Mouse (Mus musculus) embryonic facial prominence, embryonic 14.5 days (tissue): Measurements from ENCODE around the gene Rpl13a. TPM values are rescaled to one million over a fixed set of nuclear protein-coding genes. Genes with fewer than 3 reads are reported as not detected.

Experiments
- ATAC-seq: fragments of 200-750 bp; cut with Nextera tagmentation; 2 replicates; pipeline ENCODE4 v1.8.0; 2017; ENCODE audit warnings: low read depth, moderate number of reproducible peaks, moderate TSS enrichment
- DNase-seq: peaks from one replicate; pipeline ENCODE4 v3.0.0-alpha.2; 2015; ENCODE audit warnings: low spot score
- H3K27ac ChIP-seq: fragments of 300-500 bp; sonication (generic); replicated peaks from 2 replicates; pipeline ENCODE4 v1.5.1; 2014; ENCODE audit warnings: low read depth, mild to moderate bottlenecking, low read length, moderate library complexity
- H3K27me3 ChIP-seq: fragments of 300-500 bp; sonication (generic); replicated peaks from 2 replicates; pipeline ENCODE4 v1.6.1; 2014; ENCODE audit warnings: low read length; ENCODE audit not compliant: control insufficient read depth, insufficient read depth
- H3K36me3 ChIP-seq: fragments of 300-500 bp; sonication (generic); 2 replicates; pipeline ENCODE4 v1.6.1; 2014; ENCODE audit warnings: low read length, mixed read lengths; ENCODE audit not compliant: control insufficient read depth, insufficient read depth
- H3K4me1 ChIP-seq: fragments of 300-500 bp; sonication (generic); 2 replicates; pipeline ENCODE4 v1.6.1; 2014; ENCODE audit warnings: antibody characterized with exemption, low read length; ENCODE audit not compliant: control insufficient read depth, insufficient read depth
- H3K4me2 ChIP-seq: fragments of 300-500 bp; sonication (generic); 2 replicates; pipeline ENCODE4 v1.6.1; 2014; ENCODE audit warnings: low read depth, mild to moderate bottlenecking, low read length, moderate library complexity, mixed read lengths
- H3K4me3 ChIP-seq: fragments of 300-500 bp; sonication (generic); 2 replicates; pipeline ENCODE4 v1.5.1; 2014; ENCODE audit warnings: low read depth, mild to moderate bottlenecking, low read length
- H3K9ac ChIP-seq: fragments of 300-500 bp; sonication (generic); 2 replicates; pipeline ENCODE4 v1.6.1; 2014; ENCODE audit warnings: low read depth, mild to moderate bottlenecking, low read length, moderate library complexity, mixed read lengths
- H3K9me3 ChIP-seq: fragments of 300-500 bp; sonication (generic); 2 replicates; pipeline ENCODE4 v1.6.1; 2016; ENCODE audit warnings: low read length; ENCODE audit not compliant: control insufficient read depth
- WGBS: fragments of 180-500 bp; shearing (Covaris S2); extraction: QIAGEN DNeasy Blood & Tissue Kit; methylation state at CpG from one replicate; pipeline ENCODE4 v1.1.7; 2014; 5-methylcytosine and 5-hydroxymethylcytosine counted together
- polyA plus RNA-seq: library from polyadenylated mRNA; unstranded; fragments of >200 nt; fragmentation: Nextera tagmentation; extraction: Ambion mirVana; gene quantifications from 2 replicates; pipeline ENCODE4 v1.2.1, GENCODE M21; 2014

Gene Rpl13a
- polyA plus RNA-seq, 1 experiment from 2014 or later: 1,619 TPM

GRCm38 (mm10) chr7:45168656-45169055 is 40.1 kb upstream of the Rpl13a start:
- Histone ChIP-seq H3K36me3 (no peaks in the 10 kb centered on the region), H3K9me3 (peaks cover 17% of the 10 kb centered on the region), H3K9ac (no peak overlapping the region), H3K4me3 (peak overlapping the region; percentile 1; the same call in 1 of the 2 replicates), H3K27me3 (peaks cover 65% of the 10 kb centered on the region), H3K4me2 (no peak overlapping the region), H3K27ac (no peak overlapping the region), H3K4me1 (no peaks in the 10 kb centered on the region)
- WGBS: 5% methylated on average over 22 of the region's 24 CpGs
- ATAC-seq (no peak), DNase-seq (no peak)

- Histone ChIP-seq H3K9me3 (peaks cover 17% of the 10 kb centered on the region), H3K4me3 (no peak overlapping the region), H3K27me3 (peaks cover 72% of the 10 kb centered on the region), H3K4me2 (no peak overlapping the region), H3K36me3 (no peaks in the 10 kb centered on the region), H3K27ac (no peak overlapping the region), H3K9ac (no peak overlapping the region), H3K4me1 (no peaks in the 10 kb centered on the region)
- ATAC-seq (no peak), DNase-seq (no peak)
- WGBS: 2% methylated on average over 19 of the region's 19 CpGs
Observed at GRCm38 (mm10) chr7:45167761-45168445, 39.3 kb upstream of the Rpl13a start.

- Histone ChIP-seq H3K27ac (no peak overlapping the region), H3K4me3 (no peak overlapping the region), H3K4me1 (0 out of 2 replicates have a peak, but pooled peaks cover 4% of the 10 kb centered on the region), H3K9ac (no peak overlapping the region), H3K4me2 (no peak overlapping the region), H3K27me3 (peaks cover 78% of the 10 kb centered on the region), H3K9me3 (peaks cover 17% of the 10 kb centered on the region), H3K36me3 (no peaks in the 10 kb centered on the region)
- ATAC-seq (no peak), DNase-seq (no peak)
- 28% methylated on average over 10 of the region's 10 CpGs for WGBS
Observed at GRCm38 (mm10) chr7:45166950-45167401, 38.4 kb upstream of the Rpl13a start.

GRCm38 (mm10) chr7:45165701-45166100 is 37.1 kb upstream of the Rpl13a start:
- ATAC-seq (no peak), DNase-seq (no peak)
- Histone ChIP-seq H3K9ac (no peak overlapping the region), H3K36me3 (peaks cover 6% of the 10 kb centered on the region; the same call in 1 of the 2 replicates), H3K4me2 (no peak overlapping the region), H3K4me1 (0 out of 2 replicates have a peak, but pooled peaks cover 4% of the 10 kb centered on the region), H3K4me3 (no peak overlapping the region), H3K27ac (no peak overlapping the region), H3K9me3 (peaks cover 17% of the 10 kb centered on the region), H3K27me3 (peaks cover 78% of the 10 kb centered on the region)
- 36% methylated on average over 11 of the region's 11 CpGs for WGBS

GRCm38 (mm10) chr7:45164833-45165232 is 36.3 kb upstream of the Rpl13a start:
- H3K4me2 ChIP-seq: no peak overlapping the region
- 0 out of 2 replicates have a peak, but pooled peaks cover 4% of the 10 kb centered on the region for H3K4me1 ChIP-seq
- DNase-seq (no peak), ATAC-seq (no peak)
- H3K9me3 ChIP-seq: peaks cover 11% of the 10 kb centered on the region
- H3K27me3 ChIP-seq: peaks cover 76% of the 10 kb centered on the region
- H3K4me3 ChIP-seq: no peak overlapping the region
- peaks cover 14% of the 10 kb centered on the region; the same call in 1 of the 2 replicates for H3K36me3 ChIP-seq
- 53% methylated on average over 5 of the region's 5 CpGs for whole genome bisulfite sequencing
- no peak overlapping the region for H3K27ac ChIP-seq
- no peak overlapping the region for H3K9ac ChIP-seq

- Histone ChIP-seq H3K4me1 (0 out of 2 replicates have a peak, but pooled peaks cover 4% of the 10 kb centered on the region), H3K4me3 (peak within 1 kb of the TSS; percentile 38), H3K9me3 (peaks cover 1% of the 10 kb centered on the region; the same call in 1 of the 2 replicates), H3K27ac (no peak within 1 kb of the TSS), H3K9ac (peak within 1 kb of the TSS; percentile 35; the same call in 1 of the 2 replicates), H3K27me3 (peaks cover 66% of the 10 kb centered on the region), H3K4me2 (peak within 1 kb of the TSS; percentile 78), H3K36me3 (peaks cover 22% of the 10 kb centered on the region; the same call in 1 of the 2 replicates)
- ATAC-seq (no peak), DNase-seq (no peak)
- WGBS: under 1% methylated on average over 11 of the region's 41 CpGs
Observed at GRCm38 (mm10) chr7:45163735-45164490, 35.4 kb upstream of the Rpl13a start, which contains the start of gene Slc17a7. Gene Slc17a7 (plus strand): TSS chr7:45163949.

GRCm38 (mm10) chr7:45162996-45163615 is 34.5 kb upstream of the Rpl13a start:
- Histone ChIP-seq H3K4me3 (no peak overlapping the region; the same call in 1 of the 2 replicates), H3K9me3 (no peaks in the 10 kb centered on the region), H3K9ac (no peak overlapping the region), H3K27ac (no peak overlapping the region), H3K36me3 (peaks cover 26% of the 10 kb centered on the region; the same call in 1 of the 2 replicates), H3K4me1 (0 out of 2 replicates have a peak, but pooled peaks cover 4% of the 10 kb centered on the region), H3K27me3 (peaks cover 58% of the 10 kb centered on the region), H3K4me2 (no peak overlapping the region)
- WGBS: 76% methylated on average over 9 of the region's 9 CpGs
- DNase-seq (no peak), ATAC-seq (no peak)

GRCm38 (mm10) chr7:45162551-45162950 is 34.0 kb upstream of the Rpl13a start:
- Histone ChIP-seq H3K27me3 (peaks cover 53% of the 10 kb centered on the region), H3K4me2 (peak overlapping the region; percentile 78), H3K9ac (peak overlapping the region; percentile 43; the same call in 1 of the 2 replicates), H3K4me1 (0 out of 2 replicates have a peak, but pooled peaks cover 4% of the 10 kb centered on the region), H3K36me3 (peaks cover 31% of the 10 kb centered on the region; the same call in 1 of the 2 replicates), H3K27ac (no peak overlapping the region), H3K4me3 (peak overlapping the region; percentile 41), H3K9me3 (no peaks in the 10 kb centered on the region)
- no peak for ATAC-seq
- 23% methylated on average over 6 of the region's 6 CpGs for WGBS
- DNase-seq: no peak
